Mouse (Mus musculus): ENCODE results near the gene Togaram2.
"Not testable (repeated sequence)": the region's sequence is repeated elsewhere in the genome, so short reads cannot be mapped to it uniquely, and the experiment has no call there.

Togaram2 gene

DNA sequence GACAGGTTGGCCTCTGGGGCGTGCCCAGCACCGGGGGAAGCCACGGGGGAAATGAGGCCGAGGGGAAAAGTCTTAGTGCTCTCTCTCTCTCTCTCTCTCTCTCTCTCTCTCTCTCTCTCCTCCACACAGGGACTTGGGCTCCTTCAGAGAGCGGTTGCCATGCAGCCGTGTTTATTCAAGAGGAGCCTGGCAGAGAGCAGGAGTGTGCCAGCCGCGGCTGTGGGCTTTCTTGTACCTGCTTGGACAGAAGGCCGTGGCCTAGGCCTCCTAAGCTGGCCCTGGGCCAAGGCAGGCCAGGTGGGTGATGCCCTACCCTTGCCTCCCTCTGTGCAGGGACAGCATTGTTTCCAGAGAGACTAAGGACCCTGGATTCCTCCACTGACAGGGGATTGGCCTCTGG, at the start of gene Togaram2:
Gene Togaram2, plus strand, starts transcription at position 170 of the 400 bp plus-strand sequence.
- in situ Hi-C loops (cut with MboI; ENCODE audit: low pct_unique_long_range_greater_than_20kb in 1 of 2, low sequenced_read_pairs in 2 of 2, unreplicated experiment in 1 of 2) = loop anchor here (10.0 kb wide), 2 partner anchors 118 to 202 kb away; partner anchors contain the start of gene Spdya (in 1 of the 2)

DNA sequence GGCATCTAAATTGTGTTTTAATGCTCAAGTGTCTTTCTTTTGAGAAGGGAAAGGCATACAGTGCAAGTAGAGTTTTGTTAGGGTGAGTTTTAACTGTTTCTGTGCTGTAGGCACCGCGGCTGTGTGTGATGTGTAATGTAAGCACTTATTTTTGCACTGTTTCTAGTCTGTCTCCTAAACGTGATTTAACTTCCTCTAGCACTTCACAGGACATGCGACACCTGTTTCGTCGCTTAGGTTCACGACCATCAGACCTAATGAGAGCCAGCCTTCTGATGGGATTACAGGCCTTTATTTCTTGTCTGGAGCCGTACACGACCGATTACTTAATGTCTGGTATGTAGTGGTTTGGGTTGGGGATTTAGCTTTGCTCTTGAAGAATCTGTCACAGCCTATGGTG, 41.3 kb upstream of the Togaram2 start:
- in situ Hi-C loops (cut with MboI; ENCODE audit: low pct_unique_long_range_greater_than_20kb in 1 of 2, low sequenced_read_pairs in 2 of 2, unreplicated experiment in 1 of 2) = no loop called here

DNA sequence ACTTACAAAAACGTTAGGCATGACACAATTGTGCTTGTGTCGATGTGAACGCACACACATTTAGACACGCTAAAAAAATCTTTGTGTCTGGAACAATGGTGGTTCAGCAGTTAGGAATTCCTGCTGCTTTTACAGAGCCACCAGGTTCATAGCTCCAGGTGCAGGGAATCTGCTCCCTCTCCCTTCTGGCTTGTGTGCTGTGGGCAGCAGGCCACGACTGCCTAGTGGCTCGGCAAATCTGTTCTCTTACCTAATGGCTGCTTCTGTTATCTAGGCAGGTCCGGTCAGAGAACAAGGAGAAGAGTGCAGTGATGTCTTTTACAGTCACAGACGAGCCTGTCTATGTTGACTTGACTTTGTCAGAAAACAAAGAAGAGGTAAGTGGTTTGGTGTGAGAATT, 39.7 kb upstream of the Togaram2 start:
- in situ Hi-C loops (cut with MboI; ENCODE audit: low pct_unique_long_range_greater_than_20kb in 1 of 2, low sequenced_read_pairs in 2 of 2, unreplicated experiment in 1 of 2) = no loop called here

DNA sequence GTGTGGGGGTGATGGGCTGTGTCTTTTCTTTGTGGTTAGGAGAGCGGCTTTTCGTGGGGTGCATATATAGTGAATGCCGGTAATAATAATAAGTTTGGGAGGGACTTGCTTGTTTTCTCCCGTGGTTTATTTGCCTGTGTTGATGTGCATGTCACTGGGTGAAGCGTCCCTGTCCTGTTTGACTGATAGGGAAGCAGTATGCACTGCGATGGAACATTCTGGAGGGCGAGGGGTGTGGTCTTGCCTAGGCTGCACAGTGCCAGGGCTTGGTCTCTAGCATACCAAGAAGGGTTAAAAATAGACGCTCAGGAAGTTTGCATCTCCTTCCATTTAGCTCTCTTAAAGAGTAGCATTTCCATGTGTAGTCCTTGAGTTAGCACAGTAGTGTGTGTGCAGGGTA, 36.3 kb upstream of the Togaram2 start:
- in situ Hi-C loops (cut with MboI; ENCODE audit: low pct_unique_long_range_greater_than_20kb in 1 of 2, low sequenced_read_pairs in 2 of 2, unreplicated experiment in 1 of 2) = no loop called here

DNA sequence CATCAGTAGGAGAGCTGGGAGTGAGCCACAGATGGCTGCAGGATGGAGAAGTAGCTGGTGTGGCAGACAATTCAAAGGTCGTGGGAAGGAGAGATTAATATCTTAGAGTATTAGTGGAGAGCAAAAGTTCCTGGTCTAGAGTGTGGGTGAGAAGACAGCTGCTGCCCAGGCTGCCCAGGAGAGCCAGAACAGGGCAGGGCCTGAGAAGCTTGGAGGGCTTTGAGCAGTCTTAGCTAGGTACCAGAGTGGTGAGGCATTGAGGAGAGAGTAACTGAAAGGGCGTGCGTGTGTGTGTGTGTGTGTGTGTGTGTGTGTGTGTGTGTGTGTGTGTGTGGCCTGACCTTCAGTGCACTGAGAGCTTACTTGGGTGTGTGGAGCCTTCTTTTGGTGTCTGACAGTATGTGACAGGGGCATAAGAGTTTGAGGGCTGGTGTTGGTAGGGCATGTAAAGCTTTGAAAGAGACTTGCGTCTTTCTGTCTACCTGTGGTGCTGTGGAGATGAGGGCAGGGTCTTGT, 35.3 kb upstream of the Togaram2 start:
- in situ Hi-C loops (cut with MboI; ENCODE audit: low pct_unique_long_range_greater_than_20kb in 1 of 2, low sequenced_read_pairs in 2 of 2, unreplicated experiment in 1 of 2) = no loop called here

DNA sequence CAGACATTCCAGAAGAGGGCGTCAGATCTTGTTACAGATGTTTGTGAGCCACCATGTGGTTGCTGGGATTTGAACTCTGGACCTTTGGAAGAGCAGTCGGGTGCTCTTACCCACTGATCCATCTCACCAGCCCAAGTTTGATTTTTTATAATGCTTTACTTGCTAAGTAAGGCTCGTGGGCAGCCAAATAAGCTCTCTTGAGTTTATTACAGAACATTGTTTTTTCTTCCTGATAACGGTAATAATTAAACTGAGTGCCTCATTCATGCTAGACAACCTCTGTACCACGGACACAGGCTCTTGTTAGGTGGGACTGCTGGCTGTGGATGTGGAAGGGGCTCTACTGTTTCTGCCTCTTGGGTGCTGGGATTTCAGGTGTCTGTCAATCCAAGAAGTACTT, 34.0 kb upstream of the Togaram2 start:
- in situ Hi-C loops (cut with MboI; ENCODE audit: low pct_unique_long_range_greater_than_20kb in 1 of 2, low sequenced_read_pairs in 2 of 2, unreplicated experiment in 1 of 2) = not testable (repeated sequence)

DNA sequence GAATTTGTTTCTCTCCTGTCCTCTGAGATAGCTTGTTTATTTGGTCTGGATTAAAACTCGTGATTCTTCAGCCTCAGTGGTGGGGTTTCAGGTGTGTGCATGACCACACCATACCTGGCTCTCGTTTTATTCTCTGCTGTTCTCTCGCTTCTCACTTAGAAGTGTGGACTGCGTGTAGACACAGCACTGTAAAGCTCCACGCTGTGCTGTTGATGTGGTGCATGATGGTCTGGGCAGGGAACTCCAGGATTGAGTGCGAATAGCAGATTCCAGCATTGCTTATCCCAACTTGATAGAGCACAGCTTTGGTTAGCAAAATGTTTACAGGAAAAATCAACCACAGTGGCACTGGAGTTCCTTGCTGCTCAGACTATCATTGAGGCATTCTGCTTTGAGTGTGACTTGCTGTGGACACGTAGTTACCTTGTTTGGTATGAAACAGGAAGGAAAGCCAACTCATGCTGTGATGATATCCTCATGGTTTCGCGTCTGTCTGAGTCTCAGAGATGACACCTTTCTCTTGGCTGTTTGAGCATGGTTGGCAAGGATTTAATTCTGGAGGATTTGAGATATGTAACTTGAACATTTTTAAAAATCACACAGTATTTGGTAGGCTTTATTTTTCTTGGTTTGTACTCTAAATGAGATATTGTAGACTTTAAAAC, 32.5 kb upstream of the Togaram2 start:
- in situ Hi-C loops (cut with MboI; ENCODE audit: low pct_unique_long_range_greater_than_20kb in 1 of 2, low sequenced_read_pairs in 2 of 2, unreplicated experiment in 1 of 2) = no loop called here

DNA sequence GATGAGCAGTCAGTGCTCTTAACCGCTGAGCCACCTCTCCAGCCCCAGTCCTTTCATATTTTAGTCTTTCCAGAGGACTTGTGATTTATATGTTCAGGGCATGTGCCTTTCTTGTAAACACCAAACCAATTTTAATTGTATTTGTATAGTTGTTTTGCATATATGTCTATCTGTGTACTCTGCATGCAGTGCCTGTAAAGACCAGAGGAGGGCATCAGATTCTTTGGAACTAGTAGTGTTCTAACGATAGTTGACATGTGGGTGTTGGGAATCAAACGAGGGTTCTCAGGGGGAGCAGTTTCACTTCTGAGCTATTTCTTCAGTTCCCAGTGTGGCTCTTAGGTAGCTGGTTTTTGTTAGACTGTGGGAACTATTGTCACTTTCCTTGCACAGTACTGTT, 30.9 kb upstream of the Togaram2 start:
- in situ Hi-C loops (cut with MboI; ENCODE audit: low pct_unique_long_range_greater_than_20kb in 1 of 2, low sequenced_read_pairs in 2 of 2, unreplicated experiment in 1 of 2) = no loop called here

DNA sequence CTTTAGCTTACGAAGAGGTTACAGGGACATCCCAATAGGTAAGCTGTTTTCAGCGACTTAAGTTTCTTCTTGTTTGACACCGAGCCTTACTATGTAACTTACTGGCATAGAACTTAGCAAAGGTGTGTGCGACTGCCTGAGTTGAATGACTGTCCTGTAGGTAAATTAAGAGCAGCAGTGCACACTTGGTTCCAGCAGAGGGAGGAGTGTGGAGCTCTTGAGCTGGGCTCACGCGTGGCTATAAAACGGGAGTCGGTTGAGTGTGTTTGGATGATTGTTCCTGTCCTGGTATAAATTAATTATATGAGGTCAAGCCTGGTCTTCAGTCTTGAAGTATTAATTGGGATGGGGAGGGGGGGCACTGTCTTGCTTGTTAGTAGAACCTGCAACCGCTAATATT, 23.1 kb upstream of the Togaram2 start:
- in situ Hi-C loops (cut with MboI; ENCODE audit: low pct_unique_long_range_greater_than_20kb in 1 of 2, low sequenced_read_pairs in 2 of 2, unreplicated experiment in 1 of 2) = no loop called here

DNA sequence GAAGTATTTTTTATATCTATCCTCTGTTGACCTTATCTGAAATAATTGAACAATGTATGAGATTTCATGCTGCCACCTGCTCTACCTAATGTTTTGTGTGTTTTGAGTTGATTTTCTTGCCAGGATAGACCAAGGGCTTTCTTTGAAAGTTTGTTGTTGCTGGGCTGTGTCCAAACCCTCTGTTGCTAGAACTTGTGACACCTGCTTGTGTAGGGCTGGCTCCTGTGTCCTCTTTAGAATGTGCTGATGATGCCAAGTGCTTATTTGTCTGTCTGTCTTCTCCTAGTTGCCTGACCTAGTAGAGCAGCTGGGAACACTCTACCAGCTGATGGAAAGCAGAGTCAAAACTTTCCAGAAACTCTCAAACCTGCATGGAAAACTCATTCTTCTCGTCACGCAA, 20.6 kb upstream of the Togaram2 start:
- in situ Hi-C loops (cut with MboI; ENCODE audit: low pct_unique_long_range_greater_than_20kb in 1 of 2, low sequenced_read_pairs in 2 of 2, unreplicated experiment in 1 of 2) = no loop called here

DNA sequence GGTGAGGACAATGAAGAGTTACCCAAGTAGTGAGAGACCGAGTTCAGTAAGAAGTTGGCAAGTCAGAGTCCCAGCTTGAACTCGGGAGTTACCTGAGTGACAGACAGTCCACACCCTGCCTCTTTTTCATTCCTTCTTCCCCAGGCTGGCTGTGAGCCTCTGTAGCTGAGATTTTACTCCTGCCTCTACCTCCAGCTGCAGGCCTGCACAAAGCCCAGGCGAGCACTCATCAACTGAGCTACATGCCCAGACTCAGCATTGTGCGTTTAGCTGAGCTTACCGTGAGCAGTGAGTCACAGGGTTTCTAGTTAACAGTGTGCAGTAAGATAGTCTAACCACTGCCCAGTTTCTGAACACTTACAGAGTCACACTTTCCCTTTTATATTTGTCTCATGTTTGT, 20.1 kb upstream of the Togaram2 start:
- in situ Hi-C loops (cut with MboI; ENCODE audit: low pct_unique_long_range_greater_than_20kb in 1 of 2, low sequenced_read_pairs in 2 of 2, unreplicated experiment in 1 of 2) = no loop called here

DNA sequence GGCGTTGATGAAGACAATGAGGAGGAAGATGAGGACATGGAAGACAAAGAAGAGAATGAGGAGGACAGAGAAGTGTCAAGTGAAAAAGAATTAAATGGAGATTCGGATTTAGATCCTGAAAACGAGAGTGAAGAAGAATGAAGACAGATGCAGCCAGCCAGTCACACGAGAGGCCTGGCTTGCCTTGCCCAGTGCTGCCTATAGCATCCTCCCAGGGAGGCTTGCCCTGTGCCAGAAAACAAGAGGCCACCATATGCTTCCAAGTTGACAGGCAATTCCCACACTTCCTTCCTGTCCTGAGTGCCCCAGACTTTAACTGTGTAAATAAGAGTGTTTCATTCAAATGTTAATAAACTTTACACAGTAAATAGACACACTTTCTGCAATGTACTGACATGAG, 15.5 kb upstream of the Togaram2 start:
- in situ Hi-C loops (cut with MboI; ENCODE audit: low pct_unique_long_range_greater_than_20kb in 1 of 2, low sequenced_read_pairs in 2 of 2, unreplicated experiment in 1 of 2) = no loop called here

DNA sequence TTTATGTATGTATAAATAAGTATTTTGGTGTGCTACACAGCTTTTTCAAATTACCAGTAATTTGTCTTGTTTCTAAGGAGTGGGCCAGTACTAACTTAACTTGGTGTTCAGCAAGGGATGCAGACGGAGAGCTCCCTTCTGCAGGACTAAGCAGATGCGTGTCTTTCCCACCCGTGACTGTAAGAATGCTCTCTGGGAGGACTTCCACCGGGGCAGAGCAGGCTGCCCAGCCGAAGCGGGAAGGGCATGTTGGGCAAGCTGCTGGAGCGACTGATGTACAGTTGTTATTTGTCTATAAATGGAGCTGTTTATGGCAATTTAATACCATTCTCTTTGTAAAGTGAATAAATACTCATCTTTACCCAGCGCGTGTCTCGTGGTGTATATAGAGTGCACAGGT, 14.4 kb upstream of the Togaram2 start:
- in situ Hi-C loops (cut with MboI; ENCODE audit: low pct_unique_long_range_greater_than_20kb in 1 of 2, low sequenced_read_pairs in 2 of 2, unreplicated experiment in 1 of 2) = no loop called here

DNA sequence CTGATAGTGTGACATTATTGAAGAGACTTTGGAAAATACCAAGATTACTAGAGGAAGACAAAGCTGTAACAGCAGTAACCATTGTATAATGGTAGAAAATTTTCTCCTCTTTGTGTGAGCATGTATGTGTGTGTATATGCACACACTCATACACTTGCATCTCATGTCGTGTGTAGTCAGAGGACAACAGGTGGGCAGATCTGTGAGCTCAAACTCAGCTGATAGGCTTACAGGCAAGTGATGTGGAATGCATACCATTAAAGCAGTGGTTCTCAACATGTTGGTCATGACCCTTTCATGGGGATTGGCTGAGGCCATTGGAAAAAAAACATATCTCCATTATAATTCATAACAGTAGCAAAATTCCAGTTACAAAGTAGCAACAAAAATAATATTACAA, 12.7 kb upstream of the Togaram2 start:
- in situ Hi-C loops (cut with MboI; ENCODE audit: low pct_unique_long_range_greater_than_20kb in 1 of 2, low sequenced_read_pairs in 2 of 2, unreplicated experiment in 1 of 2) = loop anchor here in 1 of 2 experiments (10.0 kb wide), 1 partner anchor 106 kb away; the partner anchor contains the start of gene Spdya

DNA sequence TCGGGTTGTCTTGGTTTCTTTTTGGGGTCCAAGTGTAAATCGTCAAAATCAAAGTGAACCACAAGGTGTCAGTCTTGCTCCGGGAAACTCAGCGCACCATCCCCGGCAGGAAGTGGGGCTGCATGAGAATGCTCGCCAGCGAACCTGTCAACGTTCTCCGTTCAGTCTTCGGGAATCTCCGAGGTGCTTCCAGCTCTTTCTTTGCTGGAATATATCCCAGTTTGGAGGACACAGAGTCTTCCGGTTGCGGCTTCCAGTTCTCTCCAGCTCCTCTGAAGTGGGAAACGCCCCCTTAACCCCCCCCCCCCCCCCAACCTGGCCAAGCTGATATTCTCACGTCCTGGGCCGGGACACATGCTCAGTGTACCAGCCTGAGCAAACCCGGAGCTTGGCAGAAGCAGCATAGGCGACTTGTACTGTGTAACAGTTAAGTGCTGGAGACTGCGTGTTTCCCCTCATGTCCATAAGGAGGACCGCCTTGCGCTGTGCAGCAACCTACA, 10.3 kb upstream of the Togaram2 start:
- in situ Hi-C loops (cut with MboI; ENCODE audit: low pct_unique_long_range_greater_than_20kb in 1 of 2, low sequenced_read_pairs in 2 of 2, unreplicated experiment in 1 of 2) = loop anchor here in 1 of 2 experiments (10.0 kb wide), 1 partner anchor 108 kb away; the partner anchor contains the start of gene Spdya

DNA sequence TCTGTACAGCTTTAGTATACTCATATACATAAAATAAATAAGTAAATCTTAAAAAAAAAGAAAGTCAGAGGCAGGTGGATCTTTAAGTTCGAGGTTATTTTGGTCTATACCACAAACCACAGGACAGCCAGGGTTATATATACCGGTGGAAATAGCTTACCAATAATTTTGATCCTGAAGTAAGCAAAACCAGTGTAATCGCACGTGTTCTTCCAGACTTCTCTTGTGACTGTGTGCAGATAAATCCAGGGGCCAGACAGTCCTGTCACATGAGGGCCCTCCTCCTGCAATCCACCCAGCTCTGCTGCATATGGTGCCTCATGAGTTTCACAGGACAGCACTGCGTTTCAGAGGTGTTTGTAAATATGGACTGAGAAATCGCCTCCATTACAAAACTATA, 9.6 kb upstream of the Togaram2 start:
- in situ Hi-C loops (cut with MboI; ENCODE audit: low pct_unique_long_range_greater_than_20kb in 1 of 2, low sequenced_read_pairs in 2 of 2, unreplicated experiment in 1 of 2) = loop anchor here in 1 of 2 experiments (10.0 kb wide), 1 partner anchor 109 kb away; the partner anchor contains the start of gene Spdya

DNA sequence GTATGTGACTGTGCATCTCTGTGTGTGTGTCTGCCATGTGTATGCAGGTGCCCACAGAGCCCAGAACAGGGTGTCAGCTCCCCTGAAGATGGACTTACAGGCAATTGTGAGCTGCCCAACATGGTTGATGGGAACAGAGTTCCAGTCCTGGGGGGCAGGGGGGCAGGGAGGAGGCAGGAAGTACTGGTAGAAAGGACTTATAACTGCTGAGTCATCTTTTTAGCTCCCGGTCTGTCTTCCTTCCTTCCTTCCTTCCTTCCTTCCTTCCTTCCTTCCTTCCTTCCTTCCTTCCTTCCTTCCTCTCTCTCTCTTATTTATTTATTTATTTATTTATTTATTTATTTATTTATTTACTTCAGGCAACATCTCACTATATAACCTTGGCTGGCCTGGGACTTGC, 8.9 kb upstream of the Togaram2 start:
- in situ Hi-C loops (cut with MboI; ENCODE audit: low pct_unique_long_range_greater_than_20kb in 1 of 2, low sequenced_read_pairs in 2 of 2, unreplicated experiment in 1 of 2) = loop anchor here in 1 of 2 experiments (10.0 kb wide), 1 partner anchor 109 kb away; the partner anchor contains the start of gene Spdya

DNA sequence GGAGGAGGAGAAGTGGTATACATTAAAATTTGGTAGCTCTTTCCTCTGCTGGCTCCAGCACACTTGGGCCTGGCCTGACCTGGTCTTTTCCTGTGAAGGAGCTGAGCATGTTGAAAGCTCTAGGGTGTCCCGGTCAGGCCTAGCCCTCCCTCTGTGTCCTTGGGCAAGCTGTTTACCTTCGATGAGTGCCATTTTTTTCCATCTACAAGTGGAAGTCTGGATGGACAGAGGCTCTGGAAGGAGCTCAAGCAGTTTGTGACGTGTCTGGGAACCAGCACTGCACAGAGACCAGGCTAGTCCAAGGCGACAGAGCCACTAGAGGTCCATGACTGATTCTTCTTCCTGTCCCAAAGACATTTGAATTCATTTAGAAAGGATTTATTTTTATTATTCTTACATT, 7.9 kb upstream of the Togaram2 start:
- in situ Hi-C loops (cut with MboI; ENCODE audit: low pct_unique_long_range_greater_than_20kb in 1 of 2, low sequenced_read_pairs in 2 of 2, unreplicated experiment in 1 of 2) = loop anchor here in 1 of 2 experiments (10.0 kb wide), 1 partner anchor 110 kb away; the partner anchor contains the start of gene Spdya

DNA sequence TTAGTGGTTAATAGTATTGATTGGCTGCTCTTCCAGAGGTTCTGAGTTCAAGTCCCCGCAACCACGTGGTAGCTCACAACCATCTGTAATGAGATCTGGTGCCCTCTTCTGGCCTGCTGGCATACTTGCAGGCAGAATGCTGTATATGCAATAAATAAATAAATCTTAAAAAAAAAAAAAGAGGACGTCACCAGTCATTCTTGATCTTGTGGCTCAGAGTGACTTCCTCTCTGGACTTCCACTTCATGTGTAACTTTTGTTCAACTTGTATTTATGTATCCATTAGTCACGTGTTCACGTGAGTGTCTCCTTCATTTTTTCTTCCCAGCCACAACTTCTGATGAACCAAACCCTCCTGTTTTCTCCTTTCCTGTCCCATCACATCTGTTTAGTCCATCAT, 3.5 kb upstream of the Togaram2 start:
- in situ Hi-C loops (cut with MboI; ENCODE audit: low pct_unique_long_range_greater_than_20kb in 1 of 2, low sequenced_read_pairs in 2 of 2, unreplicated experiment in 1 of 2) = loop anchor here in 1 of 2 experiments (10.0 kb wide), 1 partner anchor 115 kb away; the partner anchor contains the start of gene Spdya

Measured in mouse embryonic stem cell (cell line).